Mouse (Mus musculus) heart, postnatal 0 days (tissue): Measurements from ENCODE around the gene Zfp420.

Experiments
- CTCF ChIP-seq: IDR thresholded peaks from 2 replicates; pipeline ENCODE4 v1.5.1; 2016; ENCODE audit warnings: antibody characterized with exemption, control low read depth, low read depth
- EP300 ChIP-seq: IDR thresholded peaks from 2 replicates; pipeline ENCODE4 v1.6.1; 2016; ENCODE audit warnings: antibody characterized with exemption, low read depth

DNA sequence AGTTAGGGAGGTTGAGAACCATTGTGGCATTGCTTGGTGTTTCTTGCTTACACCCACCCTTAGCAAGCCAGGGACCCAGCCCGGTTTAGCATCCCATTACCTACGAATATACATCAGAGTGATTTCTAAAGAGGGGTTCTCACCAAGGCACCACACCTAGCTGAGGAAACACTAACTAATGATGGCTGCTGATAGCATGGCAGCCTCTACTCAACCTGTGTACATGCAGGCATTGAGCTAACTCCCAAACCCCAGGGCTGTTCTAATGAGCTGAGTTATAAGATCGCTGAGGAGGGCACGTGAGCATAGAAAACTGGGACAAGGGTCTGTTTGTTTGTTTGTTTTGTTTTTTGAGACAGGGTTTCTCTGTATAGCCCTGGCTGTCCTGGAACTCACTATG, 33.0 kb downstream of the Zfp420 start:
- no peak for TF ChIP-seq CTCF
- TF ChIP-seq EP300: no peak
